Mouse (Mus musculus): ENCODE measurements around the gene Dnajb2.
"Not testable (repeated sequence)": the region's sequence is repeated elsewhere in the genome, so short reads cannot be mapped to it uniquely, and the experiment has no call there.

The Dnajb2 gene

DNA sequence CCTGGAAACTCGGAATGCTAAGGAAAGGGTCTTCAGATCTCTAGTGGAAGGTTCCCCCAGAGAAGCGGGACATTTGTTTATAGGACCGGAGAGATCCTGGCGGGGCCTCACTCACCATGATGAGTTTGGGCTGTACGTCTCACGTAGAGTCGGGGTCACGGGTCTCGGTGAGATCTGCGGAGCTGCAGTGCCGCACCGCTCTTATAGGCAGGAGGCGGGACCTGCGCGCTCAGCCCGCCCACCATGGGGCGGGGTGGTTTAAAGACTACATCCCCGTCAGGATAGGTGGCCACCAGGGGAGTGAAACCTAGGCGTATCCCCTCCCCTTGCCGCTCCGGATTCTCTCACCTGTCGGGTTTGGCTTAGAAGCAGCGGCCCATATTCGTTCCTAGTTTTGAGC lies 17.1 kb upstream of the Dnajb2 start:
- peak; percentile 98 for DNase-seq

DNA sequence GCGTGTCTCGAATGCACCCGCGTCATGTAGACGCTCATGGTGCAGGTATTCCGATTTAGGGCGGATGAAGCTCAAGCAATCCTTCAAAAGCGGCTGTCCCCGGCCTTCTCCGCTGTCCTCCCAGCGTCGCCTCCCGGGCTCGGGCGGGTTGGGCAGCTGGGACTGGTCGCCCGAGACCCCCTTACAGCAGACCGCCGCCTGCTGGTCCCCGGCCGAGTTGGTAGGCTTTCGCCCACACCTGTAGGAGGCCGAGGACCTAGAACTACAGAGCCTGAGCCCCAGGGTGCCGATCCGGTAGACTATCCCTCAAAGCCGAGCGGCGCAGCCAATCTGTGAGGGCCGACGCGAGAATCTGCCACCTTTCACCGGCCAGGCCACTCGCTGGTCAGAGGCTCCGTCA lies 16.7 kb upstream of the Dnajb2 start, which contains the start of gene Tuba4a:
Tuba4a (minus strand) TSS at position 335 of the 400 bp plus-strand sequence.
- no peak for DNase-seq

DNA sequence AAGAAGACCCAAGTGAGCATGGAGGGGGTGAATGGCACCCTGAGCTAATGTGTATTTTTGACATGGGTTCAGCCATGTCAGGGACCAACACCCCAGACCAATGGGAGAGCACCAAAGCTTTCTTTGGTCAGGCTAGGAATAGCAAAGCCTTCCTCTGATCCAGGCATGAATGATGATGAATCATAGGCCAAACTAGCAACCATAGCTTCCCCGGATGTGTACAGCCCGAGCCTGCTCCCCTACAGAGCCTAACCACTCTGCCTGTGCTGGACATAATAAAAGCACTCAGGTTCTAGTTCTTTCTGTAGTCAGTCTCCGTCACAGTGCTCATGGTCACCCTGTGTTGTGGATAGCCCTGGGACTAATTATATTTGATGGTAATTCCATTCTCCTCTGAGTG lies 14.7 kb upstream of the Dnajb2 start:
- DNase-seq, result no peak

DNA sequence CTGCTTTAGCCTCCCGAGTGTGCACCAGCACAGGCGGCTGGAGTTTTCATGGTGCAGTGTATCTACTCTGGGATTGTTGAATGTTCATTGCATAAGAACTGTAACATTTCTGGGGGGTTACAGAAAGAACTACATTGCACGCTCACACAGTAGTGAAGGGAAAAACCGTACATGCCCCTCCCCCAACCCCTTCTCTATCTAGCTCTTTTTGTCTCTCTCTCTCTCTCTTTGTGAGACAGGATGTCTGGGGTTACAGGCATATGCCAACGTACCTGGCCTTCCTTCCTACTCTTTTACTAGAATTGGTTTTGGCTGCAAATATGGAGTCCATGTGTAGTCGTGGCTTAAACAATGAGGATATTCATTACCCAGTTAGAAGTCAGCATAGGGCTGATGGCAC lies 13.3 kb upstream of the Dnajb2 start:
- DNase-seq, result no peak

DNA sequence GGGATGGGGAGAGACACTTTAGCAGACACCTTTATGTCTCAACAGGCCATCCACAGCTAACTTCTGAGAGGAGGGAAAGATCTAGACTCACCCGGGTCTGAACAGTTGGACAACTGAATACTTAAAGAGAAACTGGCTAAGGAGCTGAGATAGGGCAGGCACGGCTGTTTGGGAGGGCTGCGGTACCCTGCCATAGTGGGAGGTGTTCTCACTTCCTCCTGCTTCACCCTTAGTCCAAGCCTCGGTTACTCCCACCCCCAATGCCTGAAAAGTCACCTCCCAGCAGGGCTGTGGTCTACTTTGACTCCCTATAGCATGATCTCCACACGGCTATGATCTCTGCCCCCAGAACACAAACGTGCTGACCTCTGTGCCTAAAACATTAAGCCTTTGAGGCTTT lies 12.7 kb upstream of the Dnajb2 start:
- DNase-seq, result no peak

DNA sequence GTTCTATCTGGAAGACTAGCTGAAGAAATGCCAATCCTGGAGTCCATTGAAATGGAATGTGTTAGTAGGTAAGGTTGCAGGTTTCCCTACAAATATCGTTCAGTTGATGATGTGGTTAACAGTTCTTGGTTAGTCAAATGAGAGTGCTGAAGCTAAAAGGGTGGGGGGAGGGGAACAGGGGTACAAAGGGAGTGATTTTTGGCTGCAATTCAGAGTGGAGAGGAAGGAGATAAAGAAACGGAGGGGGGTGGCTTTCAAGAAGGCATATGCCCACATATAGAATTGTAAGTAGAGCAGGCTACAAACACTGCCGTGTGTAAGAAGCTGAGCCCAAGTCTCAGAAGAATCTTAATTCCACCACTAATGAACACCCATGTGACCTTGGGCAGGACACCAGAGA lies 10.7 kb upstream of the Dnajb2 start:
- DNase-seq, result no peak

DNA sequence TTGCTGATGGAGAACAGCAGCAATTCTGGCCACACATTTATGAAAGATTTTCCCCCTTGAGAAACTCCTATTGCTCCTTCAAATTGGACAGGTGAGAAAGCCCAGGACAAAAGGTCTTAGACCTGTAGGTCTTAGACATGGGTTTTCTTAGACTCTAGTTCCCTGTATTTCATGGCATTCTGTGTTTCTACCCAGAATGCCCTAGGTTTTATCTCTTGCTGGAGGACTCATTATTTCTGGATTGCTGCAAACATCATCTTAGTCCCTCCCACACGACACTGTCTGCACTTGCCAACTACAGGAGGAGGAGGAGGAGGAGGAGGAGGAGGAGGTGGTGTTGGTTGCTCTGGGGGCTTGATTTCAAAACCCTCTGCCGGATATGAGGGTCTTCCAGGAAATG lies 10.1 kb upstream of the Dnajb2 start:
- no peak for DNase-seq

DNA sequence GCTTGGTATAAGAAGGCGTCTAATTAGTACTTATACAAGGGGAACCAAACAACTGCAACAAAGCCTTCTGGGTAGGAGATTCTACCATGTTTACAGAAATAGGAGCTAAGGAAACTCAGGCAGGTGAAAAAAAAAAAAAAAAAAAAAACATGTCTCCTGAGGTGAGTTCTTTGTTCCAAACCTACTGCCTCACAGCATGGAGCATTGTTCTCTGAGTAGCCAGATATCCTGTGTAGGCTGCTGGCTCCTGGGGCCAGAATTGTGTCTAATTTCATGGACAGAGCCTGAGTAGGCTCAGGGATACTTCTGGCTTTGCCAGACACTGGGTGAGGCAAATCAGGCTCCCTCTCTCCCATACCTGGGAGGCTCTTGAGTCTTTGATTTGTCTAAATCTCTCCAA lies 8.6 kb upstream of the Dnajb2 start:
- DNase-seq, result no peak

DNA sequence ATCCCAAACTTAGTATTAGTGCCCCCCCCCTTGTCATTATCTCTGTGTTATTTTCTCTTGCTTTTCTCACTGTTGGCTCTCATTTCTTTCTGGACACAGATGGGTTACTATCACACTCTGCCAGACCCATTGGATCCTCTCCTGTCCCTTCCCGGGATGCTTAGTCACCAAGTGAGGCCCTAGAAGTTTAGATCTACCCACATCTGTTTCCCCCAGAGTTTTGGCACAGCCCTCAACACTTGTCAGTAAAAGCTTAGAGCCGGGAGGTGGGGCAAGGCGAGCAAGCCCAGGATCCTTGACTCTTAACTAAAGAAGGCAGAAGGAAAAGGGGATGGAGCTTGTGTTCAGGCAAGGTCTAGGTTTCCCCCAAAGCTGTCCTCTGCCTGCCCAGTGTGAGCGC lies 7.0 kb upstream of the Dnajb2 start:
- DNase-seq, result no peak

DNA sequence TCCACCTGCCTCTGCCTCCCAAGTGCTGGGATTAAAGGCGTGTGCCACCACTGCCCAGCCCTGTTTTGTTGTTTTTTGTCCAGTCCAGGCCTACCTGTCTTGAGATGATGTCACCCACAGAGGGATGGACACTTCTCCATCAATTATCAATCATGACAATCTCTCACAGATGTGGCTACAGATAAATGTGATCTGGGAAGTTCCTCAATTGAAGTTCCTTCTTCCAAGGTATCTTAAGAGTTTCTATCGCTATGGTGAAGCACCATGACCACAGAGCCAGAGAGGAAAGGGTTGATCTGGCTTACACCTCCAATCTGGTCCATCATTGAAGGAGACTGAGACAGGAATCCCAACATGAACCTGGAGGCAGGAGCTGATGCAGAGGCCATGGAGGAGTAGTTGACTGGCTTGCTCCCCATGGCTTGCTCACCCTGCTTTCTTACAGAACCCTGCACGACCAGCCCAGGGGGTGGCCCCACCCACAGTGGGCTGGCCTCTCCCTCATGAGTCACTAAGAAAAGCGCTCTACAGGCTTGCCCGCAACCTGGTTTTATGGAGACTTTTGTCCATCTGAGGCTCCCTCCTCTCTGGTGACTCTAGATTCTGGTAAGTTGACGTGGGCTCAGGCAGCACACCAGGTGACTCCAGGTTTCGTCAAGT lies 5.7 kb upstream of the Dnajb2 start:
- DNase-seq, result no peak

DNA sequence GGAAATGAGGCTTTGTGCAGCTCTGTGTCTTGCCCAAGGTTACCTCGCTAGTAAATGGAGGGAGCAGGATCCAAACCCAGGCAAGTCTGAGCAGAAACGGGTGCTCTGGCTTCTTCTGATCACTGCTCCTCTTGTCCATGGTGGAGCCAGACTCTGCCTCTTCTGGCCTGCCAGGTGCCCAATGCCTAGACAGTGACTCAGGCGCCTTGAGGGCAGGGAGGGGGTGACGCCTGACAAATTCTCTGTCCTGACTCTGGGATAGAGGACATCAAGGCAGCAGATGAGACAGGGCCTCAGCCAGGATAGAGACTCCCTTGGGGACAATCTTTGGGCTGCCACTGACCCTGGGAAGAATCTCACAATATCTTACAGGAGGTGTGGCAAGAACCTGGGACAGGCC lies 5.0 kb upstream of the Dnajb2 start:
- no peak for DNase-seq

DNA sequence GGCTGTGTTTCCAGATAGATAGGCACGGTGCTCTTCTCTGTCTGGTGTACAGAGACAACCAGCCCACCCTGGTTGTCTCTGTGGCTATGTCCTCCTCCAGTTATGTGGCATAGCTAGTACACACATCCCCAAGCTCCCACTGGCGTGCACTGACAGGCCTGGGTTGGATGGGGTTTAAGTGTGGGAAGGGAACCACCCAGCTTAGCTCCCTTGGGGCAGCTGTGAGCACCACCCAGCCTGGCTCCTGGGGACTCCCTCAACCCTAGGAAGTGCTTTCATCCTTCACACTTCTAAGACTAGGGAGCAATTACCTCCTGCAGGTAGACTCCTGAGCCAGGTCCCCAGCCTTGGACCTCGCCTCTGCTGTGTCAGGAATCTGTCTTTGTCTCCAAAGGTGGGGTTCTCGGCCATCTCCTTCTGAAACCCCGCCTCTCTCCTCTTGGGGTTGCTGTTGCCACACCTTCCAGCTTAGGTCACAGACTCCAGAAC lies 4.5 kb upstream of the Dnajb2 start, which contains the start of gene A630095N17Rik:
A630095N17Rik (minus strand) TSS at position 439 of the 489 bp plus-strand sequence.
- no peak for DNase-seq

DNA sequence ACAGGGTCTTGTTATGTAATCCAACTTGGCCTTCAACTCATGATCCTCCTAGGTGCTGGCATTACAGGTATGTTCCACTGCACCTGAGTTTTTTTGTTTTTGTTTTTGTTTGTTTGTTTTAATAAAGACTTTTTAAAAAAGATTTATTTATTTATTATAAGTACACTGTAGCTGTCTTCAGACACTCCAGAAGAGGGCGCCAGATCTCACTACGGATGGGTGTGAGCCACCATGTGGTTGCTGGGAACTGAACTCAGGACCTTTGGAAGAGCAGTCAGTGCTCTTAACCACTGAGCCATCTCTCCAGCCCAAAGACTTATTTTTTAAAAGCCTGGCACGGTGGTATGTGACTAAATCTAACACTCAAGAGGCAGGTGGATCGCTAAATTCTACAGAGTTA lies 3.7 kb upstream of the Dnajb2 start:
- not testable (repeated sequence) for DNase-seq

DNA sequence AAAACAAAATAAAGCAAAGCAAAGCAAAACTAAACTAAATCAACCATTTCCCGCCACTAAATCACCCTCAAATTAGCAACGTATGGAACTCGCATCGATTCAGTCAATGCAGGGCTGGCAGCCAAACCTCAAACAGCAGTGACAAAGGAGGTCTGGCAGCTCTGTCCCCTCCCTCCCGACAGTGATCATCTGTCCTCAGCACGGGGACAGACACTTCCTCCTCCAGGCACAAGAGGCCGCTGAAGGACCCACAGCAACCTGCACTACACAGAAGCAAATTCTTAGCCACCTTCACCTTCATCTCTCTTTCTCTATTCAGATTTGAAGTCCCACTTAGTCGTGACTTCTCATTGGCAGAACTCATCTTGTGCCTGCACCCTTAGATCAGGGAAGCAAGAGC lies 1.6 kb upstream of the Dnajb2 start:
- peak; percentile 80 for DNase-seq

DNA sequence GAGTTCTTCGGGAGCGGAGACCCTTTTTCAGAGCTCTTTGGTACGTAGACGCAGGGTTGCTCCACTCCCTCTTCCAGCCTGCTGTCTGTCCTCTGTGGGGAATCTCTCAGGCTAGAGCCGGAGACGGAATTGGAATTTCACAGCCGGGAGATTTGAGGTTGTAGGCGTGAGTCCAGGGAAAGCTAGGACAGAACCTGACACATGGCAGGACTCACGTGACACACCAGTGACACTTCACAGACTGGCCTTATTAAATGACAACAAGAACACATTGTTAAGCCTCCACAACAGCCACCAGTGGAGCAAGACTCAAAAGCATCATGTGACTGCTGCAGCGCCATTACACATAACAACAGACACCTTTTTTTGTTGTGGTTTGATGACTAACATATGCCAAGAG lies 3.4 kb downstream of the Dnajb2 start:
- no peak for DNase-seq

DNA sequence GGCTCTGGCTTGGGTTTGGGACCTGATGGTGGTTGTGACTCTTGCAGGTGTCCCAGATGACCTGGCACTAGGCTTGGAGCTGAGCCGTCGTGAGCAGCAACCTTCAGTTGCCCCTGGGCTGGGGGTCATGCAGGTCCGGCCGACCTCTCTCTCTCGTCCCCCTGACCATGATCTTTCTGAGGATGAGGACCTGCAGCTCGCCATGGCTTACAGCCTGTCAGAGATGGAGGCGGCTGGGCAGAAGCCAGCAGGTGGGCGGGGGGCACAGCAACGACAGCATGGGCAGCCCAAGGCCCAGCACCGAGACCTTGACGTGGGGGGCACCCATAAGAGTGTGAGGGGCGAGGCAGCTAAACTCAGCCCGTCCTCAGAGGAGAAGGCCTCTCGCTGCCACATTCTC lies 7.2 kb downstream of the Dnajb2 start:
- no peak for DNase-seq

DNA sequence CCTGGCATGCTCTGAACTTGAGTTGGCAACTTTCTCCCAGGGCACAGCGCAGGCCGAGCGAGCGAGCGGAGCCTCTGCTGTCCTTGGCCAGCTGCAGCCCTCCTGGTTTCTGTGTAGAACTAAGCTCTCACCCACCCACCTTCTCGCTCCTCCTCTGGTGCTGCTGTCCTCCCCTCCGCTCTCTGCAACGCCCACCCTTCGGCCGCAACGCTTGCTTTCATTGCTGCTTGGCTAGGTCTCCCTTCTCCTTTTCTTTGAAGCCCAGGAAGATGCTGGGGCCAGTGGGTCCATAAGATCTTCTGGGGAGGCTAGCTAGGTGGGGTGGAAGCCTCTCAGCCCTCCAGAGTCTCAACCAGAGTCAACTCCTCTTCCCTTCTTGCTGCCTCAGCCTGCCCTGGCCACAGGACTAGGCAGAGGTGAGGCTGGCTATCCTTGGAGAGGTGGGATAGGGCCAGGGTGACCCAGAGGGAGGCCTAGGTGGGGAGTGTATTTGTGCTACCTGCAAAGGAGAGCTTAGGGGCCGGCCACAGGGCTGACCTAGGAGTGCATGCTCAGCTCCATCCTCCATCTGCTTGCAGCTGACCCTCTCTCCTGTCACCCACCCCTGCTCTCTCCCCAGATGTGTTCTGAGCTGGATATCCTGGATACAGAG lies 8.1 kb downstream of the Dnajb2 start:
- DNase-seq, result no peak

DNA sequence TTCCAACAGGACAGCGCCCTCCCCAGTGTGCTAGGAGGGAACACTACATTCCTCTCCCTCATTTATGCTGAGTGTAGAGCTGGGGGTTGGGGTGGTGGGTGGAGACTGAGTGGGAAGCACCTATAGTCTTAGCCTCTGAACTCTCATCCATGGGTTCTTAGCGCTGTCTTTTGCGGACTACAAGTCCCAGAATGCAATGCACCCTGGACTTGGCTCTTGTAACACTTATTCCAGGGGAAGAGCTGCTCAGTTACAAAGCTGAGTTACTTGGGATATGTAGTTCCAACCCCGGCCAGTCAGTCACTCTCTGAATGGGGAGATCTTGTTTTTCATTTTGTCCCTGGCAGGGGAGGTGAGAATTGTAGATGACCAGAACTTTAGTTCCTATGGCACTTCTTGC lies 8.6 kb downstream of the Dnajb2 start:
- peak; percentile 77 for DNase-seq

DNA sequence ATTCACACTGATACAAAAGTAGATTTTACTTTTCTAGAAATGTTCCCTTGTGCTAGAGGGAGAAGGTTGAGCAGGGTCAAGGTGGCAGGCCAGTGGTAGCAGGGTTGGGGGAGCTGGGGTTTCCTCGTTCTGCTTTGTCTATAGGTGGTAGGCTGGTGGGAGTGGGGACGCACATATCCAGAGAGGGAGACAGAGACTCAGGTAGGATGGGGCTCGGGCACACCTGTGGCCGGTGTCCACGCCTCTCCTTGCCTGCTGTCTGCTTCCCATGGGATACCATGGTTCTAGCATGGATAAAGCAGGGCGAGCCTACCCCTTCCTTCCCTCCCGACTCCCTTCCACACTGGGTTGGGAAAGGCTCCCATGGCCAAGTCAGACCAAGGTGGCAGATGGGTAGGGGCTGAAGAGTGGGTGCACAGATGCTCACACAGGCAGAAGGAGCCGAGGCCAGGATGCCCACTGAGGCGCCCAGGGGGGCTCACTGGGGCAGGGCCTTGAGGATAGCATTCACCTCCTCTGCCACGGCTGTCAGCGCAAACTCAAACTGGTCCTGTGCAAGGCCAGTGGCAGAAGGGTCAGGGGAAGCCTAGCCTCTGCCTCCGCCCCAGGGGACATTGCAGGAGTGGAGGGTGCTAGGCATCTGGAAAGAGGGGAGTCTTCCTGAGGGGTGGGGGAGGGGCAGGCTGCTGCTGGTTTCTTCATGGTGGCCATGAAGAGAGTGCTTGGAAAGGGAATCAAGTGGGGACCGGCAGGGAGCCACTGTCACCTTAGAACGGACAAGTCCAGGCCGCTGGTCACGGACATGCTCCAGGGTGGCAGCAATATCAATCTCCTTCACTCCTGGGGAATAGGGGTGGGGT lies 11.1 kb downstream of the Dnajb2 start:
- no peak for DNase-seq

DNA sequence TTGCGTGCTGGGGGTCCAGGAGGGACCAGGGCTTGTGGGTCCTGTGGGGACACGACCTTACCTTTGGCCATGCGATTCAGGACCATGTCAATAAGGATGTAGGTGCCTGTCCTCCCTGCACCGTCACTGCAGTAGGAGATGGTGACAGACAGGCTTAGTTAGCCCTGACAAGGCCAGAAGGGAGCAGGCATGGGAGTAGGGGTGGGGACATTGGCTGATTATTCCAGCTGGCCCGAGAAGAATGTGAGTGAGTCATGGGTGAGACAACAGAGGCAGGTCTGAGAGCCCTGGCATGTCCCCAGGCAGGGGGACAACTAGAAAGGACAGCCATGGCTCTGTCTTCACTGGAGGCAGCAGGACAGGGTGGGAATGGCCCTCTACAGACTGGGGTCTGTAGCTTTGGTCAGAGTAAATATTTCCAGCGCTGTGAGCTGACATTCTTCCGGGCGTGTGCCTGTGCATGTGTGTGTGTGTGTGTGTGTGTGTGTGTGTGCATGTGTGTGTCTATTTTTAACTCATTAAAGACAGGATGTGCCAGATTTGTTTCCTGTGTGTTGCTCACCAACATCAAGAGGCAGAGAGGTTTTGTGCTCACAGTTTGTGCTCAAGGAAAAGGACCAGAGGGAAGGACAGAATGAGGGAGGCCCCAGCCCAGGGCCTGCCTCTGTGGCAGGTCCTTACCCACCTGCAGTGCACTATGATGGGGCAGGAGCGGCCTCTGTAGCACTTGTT lies 12.0 kb downstream of the Dnajb2 start:
- DNase-seq, result no peak

DNA sequence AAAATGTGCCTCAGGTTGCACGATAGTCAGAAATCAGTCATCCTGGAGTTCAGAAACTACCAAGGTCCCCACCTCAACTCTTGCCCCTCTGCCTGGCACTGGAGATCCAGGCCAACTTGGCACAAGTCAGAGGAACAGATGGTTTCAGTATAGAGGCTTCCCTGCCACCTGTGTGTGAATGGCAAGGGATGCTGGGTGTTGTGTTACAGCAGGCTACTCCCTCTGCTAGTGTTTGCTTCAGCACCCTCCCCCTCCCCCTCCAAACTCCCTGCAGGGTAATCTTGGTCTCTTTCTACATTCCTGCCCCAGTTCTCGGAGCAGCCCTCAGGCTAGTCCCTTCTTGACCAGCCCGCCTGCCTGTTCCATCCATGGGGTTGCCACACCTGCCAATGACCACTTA lies 14.3 kb downstream of the Dnajb2 start:
- no peak for DNase-seq

DNA sequence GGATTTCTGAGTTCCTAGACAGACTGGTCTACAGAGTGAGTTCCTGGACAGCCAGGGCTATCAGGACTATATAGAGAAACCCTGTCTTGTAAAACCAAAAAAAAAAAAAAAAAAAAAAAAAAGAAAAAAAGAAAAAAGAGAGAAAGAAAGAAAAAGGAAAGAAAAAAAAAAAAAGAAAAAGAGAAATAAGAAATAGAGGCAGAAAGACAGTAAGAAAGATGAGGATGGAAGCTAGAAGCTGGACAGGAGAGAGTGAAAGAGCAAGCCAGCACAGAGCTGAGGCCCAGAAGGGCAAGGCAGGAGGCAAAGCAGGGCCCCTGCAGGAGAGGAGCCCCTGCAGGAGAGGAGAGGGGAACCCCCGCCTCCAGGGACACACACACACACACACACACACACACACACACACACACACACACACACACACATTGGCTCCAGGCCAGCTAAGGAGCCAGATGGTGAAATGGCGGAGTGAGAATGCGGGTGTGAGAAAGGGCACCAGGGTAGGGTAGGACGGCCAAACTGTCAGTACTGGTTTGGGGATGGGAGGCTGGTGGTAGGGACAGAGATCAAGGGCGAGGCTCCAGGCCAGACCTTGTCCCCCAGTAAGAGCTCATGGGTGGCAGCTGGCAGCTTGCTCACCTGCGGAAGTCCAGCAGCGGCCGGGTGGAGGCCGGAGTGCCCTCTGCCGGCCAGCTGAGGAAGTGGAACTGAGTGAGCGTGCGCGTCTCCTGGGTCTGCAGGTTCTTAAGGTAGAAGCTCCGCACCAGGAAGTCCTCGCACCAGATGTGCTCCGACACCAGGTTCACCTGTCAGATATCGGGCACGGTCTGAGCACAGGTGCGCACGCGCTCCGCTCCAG lies 15.1 kb downstream of the Dnajb2 start:
- peak; percentile 93 for DNase-seq

Measured in kidney, adult 9 months (tissue).